Mouse (Mus musculus) heart, adult 2 months (tissue): ENCODE results near the gene Stk11. TPM values are rescaled to one million over a fixed set of nuclear protein-coding genes. Genes with fewer than 3 reads are reported as not detected.

ENCODE experiments used
- DNase-seq, 2 experiments: peaks; one replicate each; pipeline ENCODE4 v3.0.0; 2021
- H3K27ac ChIP-seq: fragments of 200-600 bp; 2 replicates; pipeline ENCODE4 v1.8.1; 2022
- H3K27me3 ChIP-seq: fragments of 200-500 bp; 2 replicates; pipeline ENCODE4 v1.6.1; 2012; ENCODE audit warnings: mild to moderate bottlenecking, low read length, inconsistent platforms, mixed read lengths; ENCODE audit not compliant: control insufficient read depth, insufficient read depth
- H3K36me3 ChIP-seq: fragments of 200-500 bp; 2 replicates; pipeline ENCODE4 v1.6.1; 2012; ENCODE audit warnings: low read length, inconsistent platforms; ENCODE audit not compliant: control insufficient read depth, insufficient read depth
- H3K4me1 ChIP-seq: fragments of 200-500 bp; 2 replicates; pipeline ENCODE4 v1.6.1; 2011; ENCODE audit warnings: low read length; ENCODE audit not compliant: control insufficient read depth, insufficient read depth
- H3K4me3 ChIP-seq: fragments of 200-600 bp; 2 replicates; pipeline ENCODE4 v1.8.1; 2022
- H3K79me2 ChIP-seq: fragments of 200-500 bp; replicated peaks from 2 replicates; pipeline ENCODE4 v1.6.1; 2012; ENCODE audit warnings: mild to moderate bottlenecking, inconsistent platforms, low read length, moderate library complexity, mixed read lengths; ENCODE audit not compliant: control insufficient read depth, insufficient read depth
- H3K9ac ChIP-seq: fragments of 200-500 bp; 2 replicates; pipeline ENCODE4 v1.6.1; 2012; ENCODE audit warnings: low read depth, mild to moderate bottlenecking, control low read depth, inconsistent platforms, low read length, mixed read lengths
- CTCF ChIP-seq: fragments of 200-600 bp; IDR thresholded peaks from 2 replicates; pipeline ENCODE4 v1.8.1; 2022; ENCODE audit warnings: antibody characterized with exemption, mild to moderate bottlenecking, moderate library complexity
- EP300 ChIP-seq: fragments of 200-500 bp; IDR thresholded peaks from 2 replicates; pipeline ENCODE4 v1.6.1; 2011; ENCODE audit warnings: low read depth, low read length, control low read depth; ENCODE audit not compliant: insufficient read depth
- POLR2A ChIP-seq: fragments of 200-500 bp; IDR thresholded peaks from 2 replicates; pipeline ENCODE4 v1.6.1; 2011; ENCODE audit warnings: mild to moderate bottlenecking, low read depth, low read length, control low read depth; ENCODE audit not compliant: insufficient read depth
- WGBS: fragments of 180-500 bp; shearing (Covaris S2); methylation state at CpG from one replicate; pipeline ENCODE4 v1.1.7; 2018; 5-methylcytosine and 5-hydroxymethylcytosine counted together
- intact Hi-C: fragments of 180-260 bp; cut with DNase I; formaldehyde crosslinking; loops from one replicate; pipeline ENCODE4 v1.15.1; 2025
- polyA plus RNA-seq: library from polyadenylated mRNA; depleted of rRNA; stranded (reverse); fragments of >200 nt; gene quantifications from 2 replicates; pipeline ENCODE4 v1.2.3, GENCODE M21; 2012
- total RNA-seq, 2 experiments: library from RNA; stranded (reverse); gene quantifications; 2 replicates each; pipeline ENCODE4 v1.2.3; 2021

The Stk11 gene
- total and polyA plus RNA-seq, 3 experiments = 127 to 161 (median 140) TPM

DNA sequence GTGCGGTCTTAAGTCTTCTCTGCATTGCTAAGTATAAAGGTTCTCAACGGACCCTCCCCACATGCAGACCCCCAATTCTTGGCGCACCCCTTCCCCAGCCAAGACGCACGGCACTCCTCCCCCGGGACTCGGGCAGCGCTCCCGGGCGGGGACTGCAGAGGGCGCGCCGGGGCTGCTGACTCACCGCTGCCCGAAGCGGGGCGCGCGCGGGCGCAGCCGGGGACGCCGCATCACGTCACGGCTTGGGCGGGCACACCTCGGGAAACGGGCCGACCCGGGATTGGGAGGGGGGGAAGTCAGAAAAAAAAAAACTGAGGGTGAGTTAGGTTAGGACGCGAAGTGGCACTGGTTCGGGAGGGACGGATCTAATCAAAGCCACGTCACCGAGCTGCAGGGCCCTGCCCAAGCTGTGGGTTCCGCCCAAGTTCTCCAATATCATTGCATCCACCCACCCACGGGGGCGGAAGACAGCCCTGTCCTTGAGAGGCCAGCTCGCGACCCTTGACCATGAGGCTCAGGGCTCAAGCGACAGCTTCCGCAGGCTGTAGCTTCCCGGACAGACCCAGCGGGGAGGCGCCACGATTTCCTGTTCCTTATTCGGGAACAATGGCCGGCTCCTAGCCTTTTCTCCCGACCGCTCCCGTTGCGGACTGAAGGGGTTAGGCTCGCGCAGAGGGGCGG, 33.1 kb downstream of the Stk11 start:
- intact Hi-C loops = no loop called here
- peak overlapping the region; percentile 95 for H3K9ac ChIP-seq
- peak overlapping the region; percentile 93 for H3K27ac ChIP-seq
- peaks cover 22% of the 10 kb centered on the region for H3K4me1 ChIP-seq
- DNase-seq = peak; percentile 96 to 97
- peak overlapping the region; percentile 66 for H3K4me3 ChIP-seq
- no peaks in the 10 kb centered on the region for H3K27me3 ChIP-seq
- 1% methylated on average over 57 of the region's 57 CpGs for WGBS
- TF ChIP-seq POLR2A (peak; percentile 43; the same call in 1 of the 2 replicates), CTCF (peak; percentile 84), EP300 (peak; percentile 65; the same call in 1 of the 2 replicates)
- H3K79me2 ChIP-seq = peaks cover 4% of the 10 kb centered on the region
- peaks cover 12% of the 10 kb centered on the region for H3K36me3 ChIP-seq

DNA sequence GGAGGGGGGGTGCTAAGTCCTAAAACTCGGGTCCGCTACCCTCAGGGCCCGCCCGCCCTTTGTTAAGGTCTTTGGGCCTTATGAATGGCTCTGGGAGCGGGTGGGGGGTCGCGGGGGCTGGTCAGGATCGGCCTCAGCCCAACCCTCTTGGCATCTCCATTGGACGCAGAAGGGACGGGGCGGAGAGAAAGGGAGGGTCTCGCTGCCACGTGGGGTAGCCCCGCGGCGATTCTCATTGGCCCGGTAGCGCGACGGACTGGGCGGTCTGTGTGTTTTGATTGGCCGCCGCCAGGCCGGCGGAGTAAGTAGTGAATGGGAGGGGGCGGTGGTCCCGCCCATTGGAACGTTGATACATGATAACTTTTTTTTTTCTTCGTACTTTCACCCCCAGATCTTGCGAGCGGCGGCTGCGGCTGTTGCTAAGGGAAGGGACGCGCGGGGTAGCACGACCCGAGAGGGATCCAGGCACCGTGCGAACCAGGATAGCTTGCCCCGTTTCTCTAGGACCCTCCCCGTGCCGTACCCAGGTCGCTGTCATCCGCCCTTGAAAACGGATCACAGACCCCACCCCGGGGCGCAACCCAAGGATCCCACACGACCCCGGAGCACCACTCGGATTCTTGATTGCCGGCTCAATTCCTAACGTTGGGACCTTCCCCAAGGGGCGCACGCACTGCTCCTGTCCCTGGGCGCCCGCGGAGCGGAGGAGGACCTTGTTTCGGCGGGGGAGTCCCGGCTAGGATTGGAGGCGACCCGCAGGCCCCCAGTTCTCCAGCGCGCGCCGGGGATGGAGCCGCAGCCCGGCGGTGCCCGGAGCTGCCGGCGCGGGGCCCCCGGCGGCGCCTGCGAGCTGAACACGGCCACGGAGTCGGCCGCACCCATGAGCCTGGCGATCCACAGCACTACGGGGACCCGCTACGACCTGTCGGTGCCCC, 34.0 kb downstream of the Stk11 start:
- Histone ChIP-seq H3K27me3 (no peaks in the 10 kb centered on the region), H3K4me3 (peak overlapping the region; percentile 66), H3K27ac (peak overlapping the region; percentile 93), H3K4me1 (peaks cover 22% of the 10 kb centered on the region), H3K9ac (peak overlapping the region; percentile 95), H3K79me2 (peaks cover 4% of the 10 kb centered on the region), H3K36me3 (peaks cover 15% of the 10 kb centered on the region)
- TF ChIP-seq POLR2A (peak; percentile 83), CTCF (no peak), EP300 (peak; percentile 51)
- under 1% methylated on average over 87 of the region's 88 CpGs for WGBS
- intact Hi-C loops = loop anchor here (1.0 kb wide), 1 partner anchor 9 kb away; no protein-coding TSS in a partner anchor
- peak; percentile 94 to 98 for DNase-seq

DNA sequence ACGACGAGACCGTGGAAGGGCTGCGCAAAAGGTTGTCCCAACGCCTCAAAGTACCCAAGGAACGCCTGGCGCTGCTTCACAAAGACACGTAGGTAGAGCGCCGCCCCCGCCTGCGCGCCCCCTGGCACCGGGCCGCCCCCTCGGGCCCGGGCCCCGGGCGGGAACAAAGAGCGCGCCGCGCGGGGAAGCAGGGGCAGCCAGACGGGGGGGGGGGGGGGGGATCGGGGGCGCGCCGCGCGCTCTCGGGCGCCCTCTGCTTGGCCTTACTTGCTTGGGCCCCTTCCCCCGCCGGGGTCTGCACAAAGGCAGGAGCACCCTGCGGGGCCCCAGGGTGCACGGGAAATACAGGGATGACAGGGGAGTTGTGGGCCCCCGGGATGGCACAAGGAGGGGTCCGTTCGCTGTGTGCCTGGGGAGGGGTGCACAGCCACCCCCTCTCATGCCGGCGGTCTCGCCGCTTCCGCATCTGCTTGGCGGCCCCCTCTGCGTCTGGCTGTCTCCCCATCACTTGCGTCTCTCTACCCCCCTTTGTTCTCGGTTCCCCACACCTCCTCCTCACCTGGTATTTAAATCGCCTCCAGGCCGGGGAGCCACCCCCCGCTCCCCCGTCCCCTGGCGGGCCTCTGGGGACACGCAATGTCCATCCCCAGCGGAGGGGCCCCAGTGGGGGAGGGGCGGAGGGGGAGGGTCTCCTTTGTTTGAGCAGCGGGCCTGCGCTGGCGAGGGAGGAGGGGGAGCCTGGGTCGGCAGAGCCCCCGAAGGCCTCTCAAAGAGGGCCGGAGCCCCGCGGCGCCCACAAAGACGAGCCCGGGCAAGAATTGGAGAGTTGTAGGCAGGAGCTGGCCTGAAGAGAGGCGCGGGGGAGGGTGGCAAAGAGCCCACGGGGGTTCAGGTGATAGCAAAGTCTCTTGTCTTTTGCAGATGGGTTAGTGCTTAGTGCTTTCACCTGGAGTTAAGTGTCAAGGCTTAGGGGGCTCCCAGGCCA, 34.9 kb downstream of the Stk11 start:
- WGBS = 1% methylated on average over 61 of the region's 71 CpGs
- peak overlapping the region; percentile 93 for H3K27ac ChIP-seq
- H3K4me1 ChIP-seq = peaks cover 25% of the 10 kb centered on the region
- H3K27me3 ChIP-seq = no peaks in the 10 kb centered on the region
- peak overlapping the region; percentile 66 for H3K4me3 ChIP-seq
- peak overlapping the region; percentile 82 for H3K9ac ChIP-seq
- intact Hi-C loops = loop anchor here (1.0 kb wide), 1 partner anchor 8 kb away; no protein-coding TSS in a partner anchor
- DNase-seq = peak; percentile 67 to 79
- H3K36me3 ChIP-seq = peaks cover 17% of the 10 kb centered on the region
- H3K79me2 ChIP-seq = peaks cover 2% of the 10 kb centered on the region; the same call in 1 of the 2 replicates
- TF ChIP-seq CTCF (no peak), POLR2A (no peak), EP300 (no peak)

DNA sequence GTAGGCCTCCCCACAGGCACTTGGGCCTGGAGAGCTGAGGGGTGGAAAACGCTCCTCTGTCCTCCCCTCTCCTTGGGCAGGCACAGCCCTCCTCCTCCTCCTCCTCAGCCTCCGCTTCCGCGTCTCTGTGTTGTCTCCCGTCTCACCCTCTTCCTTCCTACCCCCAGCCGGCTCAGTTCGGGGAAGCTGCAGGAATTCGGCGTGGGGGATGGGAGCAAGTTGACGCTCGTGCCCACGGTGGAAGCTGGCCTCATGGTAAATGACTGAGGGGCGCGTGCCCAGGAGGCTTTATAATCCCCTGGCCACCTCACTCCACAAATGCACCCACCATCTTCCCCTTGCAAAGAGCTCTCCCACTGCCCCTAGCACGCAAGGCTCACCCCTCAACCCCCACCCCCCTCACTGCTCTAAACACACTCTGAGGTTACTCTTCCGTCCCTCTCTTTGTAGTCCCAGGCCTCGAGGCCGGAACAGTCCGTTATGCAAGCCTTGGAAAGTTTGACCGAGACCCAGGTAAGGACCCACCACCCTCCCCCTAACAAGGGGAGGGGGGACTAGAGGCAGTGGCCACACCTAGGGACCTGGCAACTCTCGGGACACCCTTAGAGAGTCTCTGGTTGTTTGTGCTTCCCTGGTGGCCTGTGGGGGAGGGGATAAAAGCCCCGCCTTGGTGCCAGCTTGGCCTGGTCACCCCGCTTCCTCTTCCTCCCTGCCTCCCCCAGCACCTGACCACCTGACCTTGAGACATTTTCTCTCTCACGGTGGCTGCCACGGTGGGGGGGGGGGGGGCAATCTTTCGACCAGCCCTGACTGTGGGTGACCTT, 35.8 kb downstream of the Stk11 start:
- Histone ChIP-seq H3K4me3 (peak overlapping the region; percentile 66), H3K79me2 (peaks cover 2% of the 10 kb centered on the region; the same call in 1 of the 2 replicates), H3K4me1 (peaks cover 24% of the 10 kb centered on the region), H3K36me3 (peaks cover 25% of the 10 kb centered on the region), H3K27ac (peak overlapping the region; percentile 93), H3K9ac (peak overlapping the region; percentile 82), H3K27me3 (no peaks in the 10 kb centered on the region)
- DNase-seq = peak; percentile 77 to 82
- WGBS = 3% methylated on average over 25 of the region's 26 CpGs
- intact Hi-C loops = no loop called here
- TF ChIP-seq EP300 = peak; percentile 35; the same call in 1 of the 2 replicates
- peak; percentile 72 for TF ChIP-seq POLR2A
- TF ChIP-seq CTCF = no peak
